Mouse (Mus musculus): ENCODE data around the gene D11Wsu47e.

- no peak for TF ChIP-seq CTCF (IDR thresholded peaks at IDR 0.05; ENCODE audit: extremely low read depth, insufficient read length, insufficient replicate concordance, low read depth, low read length)
- TF ChIP-seq POLR2A (IDR thresholded peaks at IDR 0.05; ENCODE audit: low read depth, low read length) = no peak
Observed at GRCm38 (mm10) chr11:113737553-113737854, 53.3 kb downstream of the D11Wsu47e start.

All from small intestine, adult 2 months (tissue).